Mouse (Mus musculus) frontal cortex, postnatal 36 days (tissue): ENCODE data around the gene Scai.

Source experiments
- DNase-seq, 2 experiments: peaks; one replicate each; pipeline ENCODE4 v3.0.0; 2022; ENCODE audit warnings: low spot score in 2 of 2

Scai gene

DNA sequence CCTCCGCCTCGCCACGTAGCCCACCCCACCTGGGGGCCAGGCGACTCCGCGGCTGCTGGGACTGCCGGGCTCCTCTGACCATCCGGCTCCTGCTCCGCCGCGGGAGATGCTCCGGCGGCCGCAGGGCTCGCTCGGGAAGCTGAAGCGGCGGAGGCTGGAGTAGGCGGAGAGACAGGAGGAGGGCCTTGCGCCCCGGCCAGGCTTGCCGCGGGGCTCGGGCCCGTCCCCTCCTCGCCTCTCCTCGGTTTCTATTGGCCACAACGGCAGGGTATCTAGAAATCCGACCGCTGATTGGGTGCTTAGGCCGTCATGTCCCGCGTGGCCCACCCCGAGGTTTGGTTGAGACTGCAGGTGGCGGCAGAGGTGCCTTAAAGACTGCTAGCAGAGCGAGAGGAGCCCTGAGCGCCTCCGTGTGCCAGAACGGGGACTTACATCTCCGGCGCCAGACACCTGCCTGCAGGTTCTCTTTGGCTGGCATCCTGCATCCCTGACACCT is at the start of gene Scai:
Scai (minus strand) TSS at position 174 of the 496 bp plus-strand sequence.
- peak; percentile 97 to 99 for DNase-seq

GRCm38 (mm10) chr2:39226731-39227130 is 36.2 kb upstream of the Scai start:
- no peak for DNase-seq

- DNase-seq, result peak; percentile 95 to 98
Measured at GRCm38 (mm10) chr2:39226019-39226640, 35.6 kb upstream of the Scai start, which contains the start of gene Ppp6c. Ppp6c (minus strand) TSS chr2:39226451.

DNA sequence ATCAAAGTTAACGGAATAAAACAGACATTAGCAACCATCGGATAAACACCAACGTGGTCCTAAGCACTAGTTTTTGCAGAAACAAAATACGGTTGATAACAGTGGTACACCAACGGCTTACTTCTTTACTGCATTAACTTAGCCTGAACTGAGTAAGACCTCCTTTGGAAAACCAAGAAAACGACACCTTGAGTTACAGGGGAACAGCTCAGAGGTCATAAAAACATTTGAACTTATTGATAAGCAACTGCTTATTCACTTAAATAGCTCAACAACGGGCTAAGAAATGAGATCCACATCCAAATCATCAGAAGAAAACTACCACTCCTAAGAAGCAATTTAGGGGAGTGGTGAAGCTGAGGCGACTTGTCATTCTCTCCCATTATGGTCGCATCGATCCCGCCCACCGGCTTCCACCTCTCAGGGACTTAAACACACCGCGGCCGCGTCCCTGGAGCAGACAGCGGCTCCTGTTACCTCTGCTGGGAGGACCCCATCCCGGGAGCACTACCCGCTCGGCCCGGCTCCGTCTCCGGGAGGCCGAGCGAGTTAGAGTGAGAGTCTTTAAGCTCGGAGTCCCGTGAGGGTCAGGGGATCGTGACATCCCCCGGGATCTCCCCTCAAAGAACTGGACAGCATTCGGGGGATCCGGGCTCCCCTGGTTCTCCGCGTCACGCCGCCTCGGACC is 34.9 kb upstream of the Scai start:
- DNase-seq, result peak; percentile 43 to 60

GRCm38 (mm10) chr2:39224621-39225020 is 34.1 kb upstream of the Scai start:
- DNase-seq, result no peak

DNA sequence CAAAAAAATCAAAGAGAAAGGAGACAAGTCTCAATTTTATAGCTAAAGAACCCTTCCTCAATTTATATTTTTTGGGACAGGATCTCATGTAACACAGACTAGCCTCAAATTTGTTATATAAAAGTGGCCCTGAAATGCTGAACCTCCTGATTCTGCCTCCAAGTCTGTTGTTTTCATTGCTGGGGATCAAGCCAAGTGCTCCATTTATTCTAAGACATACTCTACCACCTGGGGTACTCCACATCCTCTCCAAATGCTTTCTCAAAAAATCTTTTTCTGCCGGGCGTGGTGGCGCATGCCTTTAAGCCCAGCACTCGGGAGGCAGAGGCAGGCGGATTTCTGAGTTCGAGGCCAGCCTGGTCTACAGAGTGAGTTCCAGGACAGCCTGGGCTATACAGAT is 29.5 kb upstream of the Scai start:
- DNase-seq, result no peak

DNA sequence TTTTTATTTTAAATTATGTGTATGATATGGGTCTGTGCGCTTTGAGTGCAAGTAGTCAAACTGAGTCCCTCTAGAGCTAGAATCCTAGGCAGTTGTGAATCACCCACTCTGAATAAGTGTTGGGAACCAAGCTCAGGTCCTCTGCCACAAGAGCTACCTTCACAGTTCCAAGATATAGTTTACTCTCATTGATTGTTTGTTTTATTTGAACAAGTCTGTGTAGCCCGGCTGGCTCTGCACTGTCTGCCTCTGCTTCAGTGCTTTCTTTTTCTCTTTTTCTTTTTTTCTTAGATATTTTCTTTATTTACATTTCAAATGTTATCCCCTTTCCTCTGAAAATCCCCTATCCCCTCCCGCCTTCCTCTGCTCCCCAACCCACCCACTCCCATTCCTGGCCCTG is 28.5 kb upstream of the Scai start:
- no peak for DNase-seq

DNA sequence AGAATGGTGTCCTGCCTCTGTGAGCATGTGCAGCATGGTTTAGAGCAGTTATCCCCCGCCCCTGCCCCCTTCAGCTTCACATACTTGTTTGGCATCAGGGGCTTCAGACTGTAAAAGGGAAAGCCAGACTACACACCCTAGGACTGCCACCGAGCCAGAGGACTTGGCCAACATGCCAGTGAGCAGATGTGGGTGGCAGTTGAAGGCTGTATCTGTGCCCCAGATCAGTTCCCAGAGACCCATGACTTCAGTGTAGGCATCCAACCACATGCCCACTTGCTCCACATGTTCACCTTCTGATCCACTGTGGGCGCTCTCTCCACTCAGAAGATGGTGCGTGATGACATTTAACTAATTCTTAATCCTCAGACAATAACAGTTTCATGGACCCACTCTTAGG is 26.6 kb upstream of the Scai start:
- DNase-seq, result no peak

- no peak for DNase-seq
Measured at GRCm38 (mm10) chr2:39210738-39211137, 20.2 kb upstream of the Scai start.

DNA sequence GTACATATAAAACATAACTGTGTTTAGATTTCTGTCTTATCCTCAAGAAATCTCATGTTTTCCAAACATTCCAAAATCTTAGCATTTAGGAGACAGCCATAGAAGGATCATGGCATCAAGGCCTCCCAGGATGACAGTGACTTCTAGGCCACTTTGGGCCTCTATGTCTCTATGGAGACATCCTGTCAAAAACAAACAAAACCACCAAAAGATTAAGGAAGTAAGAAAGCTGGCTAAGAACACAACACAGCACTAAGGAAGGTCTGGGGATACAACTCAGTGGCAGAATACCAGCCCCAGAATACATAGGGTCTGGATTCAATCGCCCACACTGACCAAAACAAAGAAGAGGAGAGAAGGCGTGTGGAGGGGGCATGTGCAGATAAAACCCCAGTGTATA is 12.8 kb upstream of the Scai start:
- no peak for DNase-seq

DNA sequence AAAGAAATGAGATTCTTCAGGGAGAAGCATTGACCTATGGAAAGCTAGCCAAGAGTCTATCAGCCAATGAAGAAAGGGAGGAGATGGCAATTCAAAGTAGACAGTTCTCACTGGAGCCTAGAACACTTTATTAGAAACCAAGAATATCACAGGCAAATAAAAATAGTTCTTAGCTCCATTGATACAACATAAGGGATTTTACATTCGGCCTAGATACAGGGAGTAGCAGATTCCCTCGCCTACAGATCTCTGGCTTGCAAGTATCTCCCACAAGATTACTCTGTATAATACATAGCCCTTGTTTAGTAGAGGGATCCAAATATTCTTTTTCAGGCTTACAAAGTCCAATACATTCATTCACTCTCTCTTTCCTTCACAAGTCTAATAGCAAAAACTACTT is 4.3 kb upstream of the Scai start:
- peak in 1 of 2 experiments; percentile 17 for DNase-seq

- peak; percentile 16 to 26 for DNase-seq
Measured at GRCm38 (mm10) chr2:39189961-39190560, 473 bp downstream of the Scai start.

GRCm38 (mm10) chr2:39185942-39186341 is 4.6 kb downstream of the Scai start:
- DNase-seq, result no peak

GRCm38 (mm10) chr2:39183587-39183986 is 6.9 kb downstream of the Scai start:
- DNase-seq, result no peak

GRCm38 (mm10) chr2:39160996-39161395 is 29.5 kb downstream of the Scai start:
- no peak for DNase-seq

GRCm38 (mm10) chr2:39157916-39158315 is 32.6 kb downstream of the Scai start:
- DNase-seq, result no peak

DNA sequence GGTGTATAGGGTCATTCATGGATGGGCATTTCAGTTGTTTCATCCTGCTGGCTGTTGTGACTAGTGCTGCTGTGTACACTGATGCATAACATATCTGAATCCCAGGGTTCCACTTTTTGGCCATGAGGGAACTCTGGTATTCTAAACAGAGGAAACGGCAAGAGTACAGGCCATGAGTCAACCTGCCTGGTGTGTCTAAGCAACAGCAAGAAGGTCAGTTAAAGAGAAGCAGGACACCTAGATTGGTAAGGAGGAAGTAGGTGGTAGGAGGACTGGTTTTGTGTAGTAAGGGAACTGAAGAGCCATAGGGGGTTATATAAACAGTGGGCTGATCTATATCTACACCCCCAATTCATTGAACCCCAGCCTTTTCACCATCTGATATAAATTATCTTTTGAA is 33.7 kb downstream of the Scai start:
- DNase-seq, result no peak

- no peak for DNase-seq
Measured at GRCm38 (mm10) chr2:39150943-39151342, 39.6 kb downstream of the Scai start.

GRCm38 (mm10) chr2:39148075-39148474 is 42.5 kb downstream of the Scai start:
- DNase-seq, result no peak

DNA sequence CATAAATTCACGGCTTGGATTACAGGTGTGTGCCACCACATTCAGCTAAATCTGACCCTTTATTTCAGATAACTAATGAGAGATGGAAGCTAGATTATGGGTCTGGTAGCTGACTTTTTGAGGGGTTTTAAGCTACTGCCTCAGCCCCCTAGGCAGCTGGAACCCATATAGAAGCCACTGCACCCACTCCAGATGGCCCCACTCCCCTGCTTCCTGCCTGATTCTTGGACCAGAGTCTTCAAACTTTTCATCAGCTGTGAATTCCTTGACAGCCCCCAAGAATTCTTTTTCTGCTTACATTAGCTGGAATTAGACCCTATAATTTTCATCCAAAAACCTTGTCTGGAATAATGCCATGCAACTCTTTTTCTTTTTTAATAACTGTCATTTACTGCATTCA is 44.1 kb downstream of the Scai start:
- DNase-seq, result no peak

GRCm38 (mm10) chr2:39142357-39142948 is 48.1 kb downstream of the Scai start:
- DNase-seq, result peak; percentile 55 to 79
